31 mouse cellular contexts compared by ENCODE assay signal in genomic region chr2:27281771-27282170, GRCm38 (mm10). TPM values are rescaled to one million over a fixed set of nuclear protein-coding genes. Genes with fewer than 3 reads are reported as not detected.
"Had no signal": no experiment of that assay in that cellular context is flagged by ENCODE, and none has a peak within 500 bp of the region (broad histone marks: within the 10 kb centered on the region; RNA-seq: fewer than 3 reads in every experiment).

No protein-coding gene starts in this region.

- H3K27ac ChIP-seq: heart, embryonic 10.5 days; hindbrain, embryonic 10.5 days; hindbrain, embryonic 12.5 days; hindbrain, embryonic 13.5 days; hindbrain, embryonic 14.5 days; hindbrain, embryonic 15.5 days; hindbrain, postnatal 0 days; intestine, embryonic 15.5 days; kidney, embryonic 15.5 days; kidney, postnatal 0 days; layer of hippocampus, adult 2 months; left cerebral cortex, adult 2 months had no signal

- H3K4me3 ChIP-seq: heart, embryonic 10.5 days; heart, embryonic 12.5 days; heart, embryonic 15.5 days; hindbrain, embryonic 10.5 days; hindbrain, embryonic 12.5 days; hindbrain, embryonic 13.5 days; hindbrain, embryonic 15.5 days; intestine, embryonic 15.5 days; kidney, embryonic 15.5 days; layer of hippocampus, adult 2 months; left cerebral cortex, adult 2 months had no signal

- H3K9me3 ChIP-seq: heart, embryonic 10.5 days; heart, embryonic 12.5 days; heart, embryonic 15.5 days; hindbrain, embryonic 10.5 days; hindbrain, embryonic 12.5 days; hindbrain, embryonic 13.5 days; hindbrain, embryonic 15.5 days; intestine, embryonic 15.5 days; kidney, embryonic 15.5 days had no signal

- DNase-seq: heart, postnatal 36 days; kidney, adult 11 months; kidney, adult 18-20 months; kidney, adult 2 months; kidney, adult 8-10 months; kidney, adult 9 months; kidney, postnatal 10 days; kidney, postnatal 14 days; kidney, postnatal 25 days; kidney, postnatal 36 days; kidney, postnatal 4 days; layer of hippocampus, adult 9-11 months; layer of hippocampus, postnatal 36 days had no signal

- H3K4me1 ChIP-seq: hindbrain, embryonic 12.5 days; hindbrain, embryonic 13.5 days; hindbrain, embryonic 15.5 days; intestine, embryonic 15.5 days; kidney, embryonic 15.5 days had no signal

- H3K4me2 ChIP-seq: heart, embryonic 11.5 days; heart, embryonic 12.5 days; hindbrain, embryonic 12.5 days; hindbrain, embryonic 13.5 days; hindbrain, embryonic 14.5 days; hindbrain, embryonic 15.5 days; intestine, embryonic 15.5 days; kidney, embryonic 15.5 days had no signal

- ATAC-seq: inflammation-experienced regulatory T-cells, adult 6 months; intestine, postnatal 0 days had no signal

- H3K27me3 ChIP-seq: heart, embryonic 12.5 days; heart, embryonic 15.5 days; hindbrain, embryonic 12.5 days; hindbrain, embryonic 13.5 days; hindbrain, embryonic 15.5 days; intestine, embryonic 15.5 days; kidney, embryonic 15.5 days had no signal

- H3K9ac ChIP-seq: heart, embryonic 12.5 days; heart, embryonic 15.5 days; hindbrain, embryonic 12.5 days; hindbrain, embryonic 13.5 days; hindbrain, embryonic 14.5 days; hindbrain, embryonic 15.5 days; intestine, embryonic 15.5 days; kidney, embryonic 15.5 days had no signal

- H3K36me3 ChIP-seq: heart, embryonic 15.5 days had no signal

RNA-seq across cellular contexts. Expression of gene Sardh, which starts 33.6 kb away (rescaled TPM):
- total RNA-seq: hematopoietic stem cell, adult 5-6 weeks had no signal
